Mouse (Mus musculus): ENCODE results near the gene Sned1. TPM values are rescaled to one million over a fixed set of nuclear protein-coding genes. Genes with fewer than 3 reads are reported as not detected.

The Sned1 gene
- total and polyA plus RNA-seq, 3 experiments = 0.22 TPM; not detected in 2

DNA sequence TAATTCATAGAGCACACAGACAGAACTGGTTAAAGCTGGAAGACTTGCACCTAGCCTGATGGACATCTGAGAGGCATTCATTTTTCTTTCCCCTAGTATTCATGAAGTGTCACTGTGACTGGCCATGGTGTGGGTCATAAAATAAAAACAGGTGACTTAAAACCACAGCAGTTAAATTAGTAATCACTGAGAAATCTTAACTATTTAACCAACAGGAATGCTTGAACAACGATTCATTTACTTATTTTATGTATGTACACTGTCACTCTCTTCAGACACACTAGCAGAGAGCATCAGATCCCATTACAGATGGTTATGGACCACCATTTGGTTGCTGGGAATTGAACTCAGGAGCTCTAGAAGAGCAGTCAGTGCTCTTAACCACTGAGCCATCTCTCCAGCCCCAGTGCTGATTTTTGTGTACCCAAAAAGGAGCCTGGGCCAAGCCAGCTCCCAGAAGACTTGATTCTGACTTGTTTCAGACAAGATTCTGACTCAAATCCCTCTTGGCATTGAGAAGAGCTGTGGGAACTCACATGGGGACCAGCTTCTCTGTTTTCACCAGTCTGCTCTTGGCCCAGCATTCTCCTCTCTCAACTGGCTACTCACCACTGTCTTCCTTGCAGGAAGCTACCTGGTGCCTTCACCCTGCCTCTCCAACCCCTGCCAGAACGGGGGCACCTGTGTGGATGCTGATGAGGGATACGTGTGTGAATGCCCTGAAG lies 35.0 kb downstream of the Sned1 start:
- Histone ChIP-seq H3K9me3 (replicated peaks) (no peaks in the 10 kb centered on the region), H3K4me1 (ENCODE audit: insufficient read depth, low read depth, low read length) (peaks cover 2% of the 10 kb centered on the region; the same call in 1 of the 2 replicates), H3K36me3 (replicated peaks) (no peaks in the 10 kb centered on the region), H3K4me3 (ENCODE audit: low read depth, low read length) (no peak overlapping the region), H3K27me3 (ENCODE audit: insufficient read depth, low read length) (peaks cover 2% of the 10 kb centered on the region; the same call in 1 of the 2 replicates)
- TF ChIP-seq GATA2 (IDR thresholded peaks at IDR 0.05; ENCODE audit: borderline replicate concordance, low read depth, low read length) (no peak), CTCF (IDR thresholded peaks at IDR 0.05; ENCODE audit: low read depth, low read length) (no peak), POLR2AphosphoS5 (IDR thresholded peaks at IDR 0.05; ENCODE audit: insufficient replicate concordance, low read depth, low read length) (no peak), GATA1 (IDR thresholded peaks at IDR 0.05; ENCODE audit: borderline replicate concordance, low read length) (no peak), TAL1 (conservative IDR thresholded peaks at IDR 0.05; ENCODE audit: low read depth, low read length) (no peak)
- DNase-seq (ENCODE audit: low spot score) (no peak), ATAC-seq (ENCODE audit: extremely low read depth, insufficient number of reproducible peaks, low FRiP score, poor library complexity, severe bottlenecking) (no peak)

GRCm38 (mm10) chr1:93271751-93272150 lies 36.1 kb downstream of the Sned1 start:
- H3K4me3 ChIP-seq (ENCODE audit: low read depth, low read length) = no peak overlapping the region
- H3K36me3 ChIP-seq (replicated peaks) = no peaks in the 10 kb centered on the region
- TF ChIP-seq POLR2AphosphoS5 (IDR thresholded peaks at IDR 0.05; ENCODE audit: insufficient replicate concordance, low read depth, low read length) (no peak), TAL1 (conservative IDR thresholded peaks at IDR 0.05; ENCODE audit: low read depth, low read length) (no peak), GATA1 (IDR thresholded peaks at IDR 0.05; ENCODE audit: borderline replicate concordance, low read length) (no peak)
- H3K27me3 ChIP-seq (ENCODE audit: insufficient read depth, low read length) = peaks cover 2% of the 10 kb centered on the region; the same call in 1 of the 2 replicates
- peaks cover 2% of the 10 kb centered on the region; the same call in 1 of the 2 replicates for H3K4me1 ChIP-seq (ENCODE audit: insufficient read depth, low read depth, low read length)
- DNase-seq (ENCODE audit: low spot score) = no peak
- no peaks in the 10 kb centered on the region for H3K9me3 ChIP-seq (replicated peaks)
- ATAC-seq (ENCODE audit: extremely low read depth, insufficient number of reproducible peaks, low FRiP score, poor library complexity, severe bottlenecking) = no peak

- ATAC-seq (ENCODE audit: extremely low read depth, insufficient number of reproducible peaks, low FRiP score, poor library complexity, severe bottlenecking) (peak; percentile 70), DNase-seq (ENCODE audit: low spot score) (peak; percentile 90)
- no peaks in the 10 kb centered on the region for H3K36me3 ChIP-seq (replicated peaks)
- H3K4me1 ChIP-seq (ENCODE audit: insufficient read depth, low read depth, low read length) = peaks cover 2% of the 10 kb centered on the region; the same call in 1 of the 2 replicates
- TF ChIP-seq POLR2AphosphoS5 (IDR thresholded peaks at IDR 0.05; ENCODE audit: insufficient replicate concordance, low read depth, low read length) (no peak), GATA1 (IDR thresholded peaks at IDR 0.05; ENCODE audit: borderline replicate concordance, low read length) (no peak), GATA2 (IDR thresholded peaks at IDR 0.05; ENCODE audit: borderline replicate concordance, low read depth, low read length) (no peak), TAL1 (conservative IDR thresholded peaks at IDR 0.05; ENCODE audit: low read depth, low read length) (no peak), CTCF (IDR thresholded peaks at IDR 0.05; ENCODE audit: low read depth, low read length) (no peak)
- H3K4me3 ChIP-seq (ENCODE audit: low read depth, low read length) = no peak overlapping the region
- H3K27me3 ChIP-seq (ENCODE audit: insufficient read depth, low read length) = peaks cover 2% of the 10 kb centered on the region; the same call in 1 of the 2 replicates
- H3K9me3 ChIP-seq (replicated peaks) = no peaks in the 10 kb centered on the region
These were observed 36.8 kb downstream of the Sned1 start for GRCm38 (mm10) chr1:93272409-93272821.

DNA sequence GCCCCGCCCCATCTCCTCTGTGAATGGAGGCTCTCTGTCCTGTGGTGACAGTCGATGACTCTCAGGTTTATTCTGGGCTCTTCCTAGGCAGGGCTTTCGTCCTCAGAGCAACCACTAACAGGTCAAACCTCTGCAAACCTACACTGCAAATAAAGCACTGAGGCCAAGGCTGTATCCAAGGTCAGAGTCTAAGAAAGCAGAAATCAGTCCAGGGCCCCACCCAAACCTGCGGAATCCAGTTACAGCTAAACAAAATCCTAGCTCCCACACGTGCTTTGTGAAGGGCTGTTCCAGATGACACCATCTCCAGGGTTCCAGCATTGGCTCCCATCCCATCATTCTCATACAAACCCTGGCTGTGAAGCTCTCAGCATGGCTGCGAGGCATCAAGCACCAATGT lies 39.9 kb downstream of the Sned1 start:
- no peak for TF ChIP-seq POLR2AphosphoS5 (IDR thresholded peaks at IDR 0.05; ENCODE audit: insufficient replicate concordance, low read depth, low read length)
- TF ChIP-seq GATA2 (IDR thresholded peaks at IDR 0.05; ENCODE audit: borderline replicate concordance, low read depth, low read length) = no peak
- no peak for TF ChIP-seq TAL1 (conservative IDR thresholded peaks at IDR 0.05; ENCODE audit: low read depth, low read length)
- no peak for TF ChIP-seq CTCF (IDR thresholded peaks at IDR 0.05; ENCODE audit: low read depth, low read length)
- TF ChIP-seq GATA1 (IDR thresholded peaks at IDR 0.05; ENCODE audit: borderline replicate concordance, low read length) = no peak
- no peak overlapping the region for H3K4me3 ChIP-seq (ENCODE audit: low read depth, low read length)
- no peaks in the 10 kb centered on the region for H3K36me3 ChIP-seq (replicated peaks)
- H3K9me3 ChIP-seq (replicated peaks) = no peaks in the 10 kb centered on the region
- DNase-seq (ENCODE audit: low spot score) (no peak), ATAC-seq (ENCODE audit: extremely low read depth, insufficient number of reproducible peaks, low FRiP score, poor library complexity, severe bottlenecking) (no peak)
- H3K27me3 ChIP-seq (ENCODE audit: insufficient read depth, low read length) = peaks cover 2% of the 10 kb centered on the region; the same call in 1 of the 2 replicates
- peaks cover 2% of the 10 kb centered on the region; the same call in 1 of the 2 replicates for H3K4me1 ChIP-seq (ENCODE audit: insufficient read depth, low read depth, low read length)

- Histone ChIP-seq H3K4me1 (ENCODE audit: insufficient read depth, low read depth, low read length) (peaks cover 2% of the 10 kb centered on the region; the same call in 1 of the 2 replicates), H3K27me3 (ENCODE audit: insufficient read depth, low read length) (peaks cover 2% of the 10 kb centered on the region; the same call in 1 of the 2 replicates), H3K9me3 (replicated peaks) (no peaks in the 10 kb centered on the region), H3K36me3 (replicated peaks) (no peaks in the 10 kb centered on the region), H3K4me3 (ENCODE audit: low read depth, low read length) (no peak overlapping the region)
- no peak for DNase-seq (ENCODE audit: low spot score)
- TF ChIP-seq GATA2 (IDR thresholded peaks at IDR 0.05; ENCODE audit: borderline replicate concordance, low read depth, low read length) (no peak), POLR2AphosphoS5 (IDR thresholded peaks at IDR 0.05; ENCODE audit: insufficient replicate concordance, low read depth, low read length) (no peak), CTCF (IDR thresholded peaks at IDR 0.05; ENCODE audit: low read depth, low read length) (no peak), TAL1 (conservative IDR thresholded peaks at IDR 0.05; ENCODE audit: low read depth, low read length) (no peak), GATA1 (IDR thresholded peaks at IDR 0.05; ENCODE audit: borderline replicate concordance, low read length) (no peak)
- no peak for ATAC-seq (ENCODE audit: extremely low read depth, insufficient number of reproducible peaks, low FRiP score, poor library complexity, severe bottlenecking)
These were observed 41.4 kb downstream of the Sned1 start for GRCm38 (mm10) chr1:93277041-93277440.

DNA sequence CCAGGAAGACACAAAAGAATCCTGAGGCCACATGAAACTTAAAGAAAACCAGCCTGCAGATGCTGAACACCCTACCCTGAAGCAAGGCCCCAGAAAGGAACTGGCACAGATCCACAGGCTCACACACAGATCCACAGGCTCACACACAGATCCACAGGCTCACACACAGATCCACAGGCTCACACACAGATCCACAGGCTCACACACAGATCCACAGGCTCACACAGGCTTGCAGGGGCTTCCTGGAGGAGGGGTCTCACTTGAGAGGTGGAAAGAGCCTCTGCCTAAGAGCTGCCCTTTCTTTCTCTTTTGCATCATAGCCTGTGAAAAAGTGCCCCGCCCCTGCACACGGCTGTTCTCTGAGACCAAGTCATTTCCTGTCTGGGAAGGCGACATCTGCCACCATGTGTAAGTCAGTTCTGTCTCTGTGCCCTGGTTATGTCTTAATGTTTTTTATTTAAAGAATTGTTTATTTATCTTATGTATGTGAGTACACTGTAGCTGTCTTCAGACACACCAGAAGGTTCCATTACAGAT lies 54.1 kb downstream of the Sned1 start:
- no peak for DNase-seq (ENCODE audit: low spot score)
- no peaks in the 10 kb centered on the region for H3K4me1 ChIP-seq (ENCODE audit: insufficient read depth, low read depth, low read length)
- H3K9me3 ChIP-seq (replicated peaks) = no peaks in the 10 kb centered on the region
- no peaks in the 10 kb centered on the region for H3K36me3 ChIP-seq (replicated peaks)
- no peak for TF ChIP-seq CTCF (IDR thresholded peaks at IDR 0.05; ENCODE audit: low read depth, low read length)
- TF ChIP-seq GATA2 (IDR thresholded peaks at IDR 0.05; ENCODE audit: borderline replicate concordance, low read depth, low read length) = no peak
- TF ChIP-seq TAL1 (conservative IDR thresholded peaks at IDR 0.05; ENCODE audit: low read depth, low read length) = no peak
- TF ChIP-seq POLR2AphosphoS5 (IDR thresholded peaks at IDR 0.05; ENCODE audit: insufficient replicate concordance, low read depth, low read length) = no peak
- no peak for TF ChIP-seq GATA1 (IDR thresholded peaks at IDR 0.05; ENCODE audit: borderline replicate concordance, low read length)
- ATAC-seq (ENCODE audit: extremely low read depth, insufficient number of reproducible peaks, low FRiP score, poor library complexity, severe bottlenecking) = no peak
- H3K4me3 ChIP-seq (ENCODE audit: low read depth, low read length) = no peak overlapping the region
- H3K27me3 ChIP-seq (ENCODE audit: insufficient read depth, low read length) = peaks cover 18% of the 10 kb centered on the region
